8 mouse cellular contexts compared by ENCODE assay signal in genomic region chr17:71869372-71870231, GRCm38 (mm10).
DNase-seq lines count a peak whose midpoint lies in the region; ATAC-seq and TF ChIP-seq lines count a peak whose summit lies in the region.

No protein-coding gene starts in this region.

- H3K9ac ChIP-seq in forebrain, postnatal 0 days, result peak overlapping the region; percentile 74
- peak overlapping the region; percentile 69 for H3K9ac ChIP-seq in hindbrain, embryonic 16.5 days (ENCODE audit: low read depth, low read length)
- peak overlapping the region; percentile 76 for H3K9ac ChIP-seq in neural tube, embryonic 14.5 days (replicated peaks; ENCODE audit: low read depth, low read length)

- TF ChIP-seq CTCF in E14TG2a.4 (conservative IDR thresholded peaks at IDR 0.05; ENCODE audit: low read length), result no peak
- no peak for TF ChIP-seq CTCF in forebrain, postnatal 0 days (IDR thresholded peaks at IDR 0.05; ENCODE audit: low read depth)

- ATAC-seq in forebrain, postnatal 0 days, result peak; percentile 81
- peak; percentile 82 for ATAC-seq in hindbrain, embryonic 16.5 days
- peak; percentile 80 for ATAC-seq in neural tube, embryonic 14.5 days (ENCODE audit: low read depth)

- DNase-seq in ZHBTc4 (ENCODE audit: low read depth, low spot score) (peak; percentile 58), liver (peak; percentile 12), MN1 (ENCODE audit: low spot score) (no peak)
- DNase-seq in forebrain, postnatal 0 days, result peak; percentile 71
- no peak for DNase-seq in spleen, adult 18-20 months

- no peaks in the 10 kb centered on the region for H3K9me3 ChIP-seq in E14TG2a.4 (ENCODE audit: low read length)
- no peaks in the 10 kb centered on the region for H3K9me3 ChIP-seq in forebrain, postnatal 0 days (ENCODE audit: low read length)
- H3K9me3 ChIP-seq in hindbrain, embryonic 16.5 days (ENCODE audit: control insufficient read depth, low read length), result no peaks in the 10 kb centered on the region
- H3K9me3 ChIP-seq in neural tube, embryonic 14.5 days (ENCODE audit: control insufficient read depth, low read length), result no peaks in the 10 kb centered on the region

- WGBS in forebrain, postnatal 0 days, result 5% methylated on average over 60 of the region's 60 CpGs
- WGBS in hindbrain, embryonic 16.5 days, result 6% methylated on average over 53 of the region's 60 CpGs
- 5% methylated on average over 60 of the region's 60 CpGs for WGBS in neural tube, embryonic 14.5 days

- H3K4me1 ChIP-seq in E14TG2a.4 (replicated peaks; ENCODE audit: low read depth, low read length), result peaks cover 13% of the 10 kb centered on the region; the same call in 1 of the 2 replicates
- H3K4me1 ChIP-seq in forebrain, postnatal 0 days (ENCODE audit: insufficient read depth), result no peaks in the 10 kb centered on the region
- H3K4me1 ChIP-seq in hindbrain, embryonic 16.5 days (ENCODE audit: control insufficient read depth, insufficient read depth, low read depth, low read length), result peaks cover 6% of the 10 kb centered on the region; the same call in 1 of the 2 replicates
- peaks cover 7% of the 10 kb centered on the region; the same call in 1 of the 2 replicates for H3K4me1 ChIP-seq in neural tube, embryonic 14.5 days (ENCODE audit: control insufficient read depth, insufficient read depth, low read length)

- H3K36me3 ChIP-seq in E14TG2a.4 (ENCODE audit: insufficient read depth, low read length), result no peaks in the 10 kb centered on the region
- no peaks in the 10 kb centered on the region for H3K36me3 ChIP-seq in forebrain, postnatal 0 days (ENCODE audit: insufficient read depth)
- no peaks in the 10 kb centered on the region for H3K36me3 ChIP-seq in hindbrain, embryonic 16.5 days (ENCODE audit: control insufficient read depth, insufficient read depth, low read length)
- no peaks in the 10 kb centered on the region for H3K36me3 ChIP-seq in neural tube, embryonic 14.5 days (ENCODE audit: control insufficient read depth, insufficient read depth, low read length)

- H3K4me3 ChIP-seq in E14TG2a.4 (replicated peaks; ENCODE audit: low read length), result peak overlapping the region; percentile 76
- H3K4me3 ChIP-seq in forebrain, postnatal 0 days (ENCODE audit: low read depth, low read length), result peak overlapping the region; percentile 45
- peak overlapping the region; percentile 48 for H3K4me3 ChIP-seq in hindbrain, embryonic 16.5 days (ENCODE audit: low read length)
- H3K4me3 ChIP-seq in neural tube, embryonic 14.5 days (ENCODE audit: low read depth, low read length), result peak overlapping the region; percentile 43

- H3K4me2 ChIP-seq in forebrain, postnatal 0 days (ENCODE audit: low read depth), result peak overlapping the region; percentile 86
- peak overlapping the region; percentile 84 for H3K4me2 ChIP-seq in hindbrain, embryonic 16.5 days (ENCODE audit: low read length)
- peak overlapping the region; percentile 87 for H3K4me2 ChIP-seq in neural tube, embryonic 14.5 days (ENCODE audit: low read depth, low read length)

- peaks cover 39% of the 10 kb centered on the region for H3K27me3 ChIP-seq in E14TG2a.4 (ENCODE audit: insufficient read depth, low read length)
- H3K27me3 ChIP-seq in forebrain, postnatal 0 days (ENCODE audit: insufficient read depth, low read length), result no peaks in the 10 kb centered on the region
- H3K27me3 ChIP-seq in hindbrain, embryonic 16.5 days (replicated peaks; ENCODE audit: control insufficient read depth, insufficient read depth, low read length), result no peaks in the 10 kb centered on the region
- no peaks in the 10 kb centered on the region for H3K27me3 ChIP-seq in neural tube, embryonic 14.5 days (ENCODE audit: control insufficient read depth, insufficient read depth, low read length)

- no peak overlapping the region for H3K27ac ChIP-seq in forebrain, postnatal 0 days (ENCODE audit: low read depth, low read length)
- H3K27ac ChIP-seq in hindbrain, embryonic 16.5 days (ENCODE audit: low read depth, low read length), result peak overlapping the region; percentile 59
- H3K27ac ChIP-seq in neural tube, embryonic 14.5 days (ENCODE audit: low read depth, low read length), result no peak overlapping the region

Comparison
In these comparisons a context has a peak if more than half of its experiments do, and no peak if none do; other contexts are left out.
1. DNase-seq: peak in ZHBTc4 (single experiment), forebrain, postnatal 0 days (single experiment) and liver (single experiment); none in MN1 (single experiment) and spleen, adult 18-20 months (0 of 2).
2. Peak in every context shown above with its lines, with median percentiles within 50 percentile points of each other: H3K4me3 ChIP-seq, ATAC-seq, H3K4me2 ChIP-seq and H3K9ac ChIP-seq.